Comparison of ENCODE assay signal across 24 mouse cellular contexts in genomic region chr2:76688162-76688561, GRCm38 (mm10). TPM values are rescaled to one million over a fixed set of nuclear protein-coding genes. Genes with fewer than 3 reads are reported as not detected.
DNase-seq lines count a peak whose midpoint lies in the region; ATAC-seq and TF ChIP-seq lines count a peak whose summit lies in the region.
"Had no signal": no experiment of that assay in that cellular context is flagged by ENCODE, and none has a peak within 500 bp of the region (broad histone marks: within the 10 kb centered on the region; RNA-seq: fewer than 3 reads in every experiment).

No protein-coding gene starts in this region.

- no peaks in the 10 kb centered on the region for H3K9me3 ChIP-seq in heart, embryonic 10.5 days
- no peaks in the 10 kb centered on the region for H3K9me3 ChIP-seq in liver, embryonic 12.5 days (replicated peaks)
- no peaks in the 10 kb centered on the region for H3K9me3 ChIP-seq in intestine, postnatal 0 days (ENCODE audit: control insufficient read depth)
- H3K9me3 ChIP-seq in limb, embryonic 10.5 days (replicated peaks), result no peaks in the 10 kb centered on the region
- H3K9me3 ChIP-seq: limb, embryonic 13.5 days; lung, embryonic 15.5 days; midbrain, embryonic 15.5 days had no signal

- H3K4me1 ChIP-seq in heart, embryonic 10.5 days, result peaks cover 15% of the 10 kb centered on the region
- H3K4me1 ChIP-seq in liver, embryonic 12.5 days, result peaks cover 9% of the 10 kb centered on the region; the same call in 1 of the 2 replicates
- no peaks in the 10 kb centered on the region for H3K4me1 ChIP-seq in intestine, postnatal 0 days (replicated peaks; ENCODE audit: control insufficient read depth, insufficient read depth, low read length)
- H3K4me1 ChIP-seq in limb, embryonic 10.5 days, result no peaks in the 10 kb centered on the region
- H3K4me1 ChIP-seq: limb, embryonic 13.5 days; lung, embryonic 15.5 days; midbrain, embryonic 15.5 days had no signal

- H3K9ac ChIP-seq in liver, embryonic 12.5 days, result no peak overlapping the region
- H3K9ac ChIP-seq in intestine, postnatal 0 days (ENCODE audit: low read depth, low read length), result no peak overlapping the region
- H3K9ac ChIP-seq: forebrain, postnatal 0 days; limb, embryonic 13.5 days; lung, embryonic 15.5 days; midbrain, embryonic 15.5 days had no signal

- TF ChIP-seq CTCF in intestine, postnatal 0 days (IDR thresholded peaks at IDR 0.05; ENCODE audit: low read depth), result no peak

- peaks cover 75% of the 10 kb centered on the region for H3K36me3 ChIP-seq in heart, embryonic 10.5 days
- peaks cover 87% of the 10 kb centered on the region for H3K36me3 ChIP-seq in liver, embryonic 12.5 days
- H3K36me3 ChIP-seq in intestine, postnatal 0 days (ENCODE audit: control insufficient read depth, insufficient read depth), result peaks cover 72% of the 10 kb centered on the region
- peaks cover 92% of the 10 kb centered on the region for H3K36me3 ChIP-seq in limb, embryonic 10.5 days

- H3K27me3 ChIP-seq in heart, embryonic 10.5 days (ENCODE audit: insufficient read depth, poor library complexity, severe bottlenecking), result no peaks in the 10 kb centered on the region
- H3K27me3 ChIP-seq in liver, embryonic 12.5 days (replicated peaks), result no peaks in the 10 kb centered on the region
- H3K27me3 ChIP-seq in intestine, postnatal 0 days (replicated peaks; ENCODE audit: control insufficient read depth, insufficient read depth, low read length), result no peaks in the 10 kb centered on the region
- H3K27me3 ChIP-seq in limb, embryonic 10.5 days (ENCODE audit: low read depth, poor library complexity, severe bottlenecking), result no peaks in the 10 kb centered on the region
- H3K27me3 ChIP-seq: limb, embryonic 13.5 days; lung, embryonic 15.5 days; midbrain, embryonic 15.5 days; Patski had no signal

- peak; percentile 44; the same call in 1 of the 2 replicates for ATAC-seq in liver, embryonic 12.5 days
- peak; percentile 81 for ATAC-seq in intestine, postnatal 0 days
- ATAC-seq: forebrain, postnatal 0 days; hindbrain, postnatal 0 days; midbrain, embryonic 15.5 days; Patski had no signal

- WGBS in heart, embryonic 10.5 days, result 16% methylated on average over 7 of the region's 7 CpGs
- WGBS in liver, embryonic 12.5 days (ENCODE audit: insufficient replicate concordance), result 42% methylated on average over 7 of the region's 7 CpGs
- WGBS in intestine, postnatal 0 days, result 33% methylated on average over 7 of the region's 7 CpGs
- 67% methylated on average over 7 of the region's 7 CpGs for WGBS in limb, embryonic 10.5 days

- no peak overlapping the region for H3K4me3 ChIP-seq in heart, embryonic 10.5 days
- no peak overlapping the region for H3K4me3 ChIP-seq in liver, embryonic 12.5 days
- H3K4me3 ChIP-seq in intestine, postnatal 0 days (ENCODE audit: low read depth, low read length), result no peak overlapping the region
- no peak overlapping the region for H3K4me3 ChIP-seq in limb, embryonic 10.5 days
- H3K4me3 ChIP-seq: erythroblast, embryonic 14.5 days; limb, embryonic 13.5 days; lung, embryonic 15.5 days; midbrain, embryonic 15.5 days had no signal

- H3K4me2 ChIP-seq in liver, embryonic 12.5 days, result no peak overlapping the region
- H3K4me2 ChIP-seq in intestine, postnatal 0 days (replicated peaks; ENCODE audit: low read depth), result no peak overlapping the region
- H3K4me2 ChIP-seq: limb, embryonic 13.5 days; lung, embryonic 15.5 days; midbrain, embryonic 15.5 days had no signal

- DNase-seq in heart, embryonic 10.5 days (ENCODE audit: low spot score), result peak; percentile 74
- DNase-seq in heart, postnatal 10 days, result no peak
- DNase-seq in liver, result no peak
- DNase-seq in limb, embryonic 10.5 days (ENCODE audit: low spot score), result no peak
- no peak for DNase-seq in lung, postnatal 4 days
- DNase-seq: B cell, adult 2 months; cerebellum, adult 11 months; cerebellum, postnatal 25 days; forebrain, postnatal 0 days; heart, postnatal 4 days; kidney, adult 8-10 months; kidney, postnatal 25 days; layer of hippocampus, adult 9-11 months; retina, postnatal 1 day; thymus, adult 2 months had no signal

- intact Hi-C loops in heart, postnatal 10 days (cut with DNase I), result no loop called here

- H3K27ac ChIP-seq in heart, embryonic 10.5 days, result 0 out of 2 replicates have a peak overlapping the region, but pooled peaks have one; percentile 16
- H3K27ac ChIP-seq in liver, embryonic 12.5 days, result no peak overlapping the region
- H3K27ac ChIP-seq in intestine, postnatal 0 days (ENCODE audit: low read depth, low read length), result no peak overlapping the region
- H3K27ac ChIP-seq in limb, embryonic 10.5 days, result no peak overlapping the region
- H3K27ac ChIP-seq: hindbrain, postnatal 0 days; limb, embryonic 13.5 days; lung, embryonic 15.5 days; midbrain, embryonic 15.5 days had no signal

RNA-seq across cellular contexts. Expression of gene Plekha3, which starts 13.1 kb away (rescaled TPM):
- polyA plus RNA-seq in heart, embryonic 10.5 days (2016; fragmentation: Nextera tagmentation; extraction: Ambion mirVana), result 8.9 and 11.7 TPM in 2 replicates
- 10 to 100 TPM; 21.3 to 24.3 TPM for total RNA-seq in heart, postnatal 10 days (2021)
- polyA plus RNA-seq in liver, embryonic 12.5 days (2016; fragmentation: Nextera tagmentation; extraction: Ambion mirVana), result 9.0 and 9.4 TPM in 2 replicates
- 8.3 and 8.5 TPM in 2 replicates for polyA plus RNA-seq in intestine, postnatal 0 days (2015; fragmentation: Nextera tagmentation; extraction: Ambion mirVana)
- polyA plus RNA-seq in limb, embryonic 10.5 days (2016; fragmentation: Nextera tagmentation; extraction: Ambion mirVana), result 12.4 and 12.6 TPM in 2 replicates

RNA-seq across cellular contexts. Expression of gene Fkbp7, which starts 15.2 kb away (rescaled TPM):
- 33.4 and 41.7 TPM in 2 replicates for polyA plus RNA-seq in heart, embryonic 10.5 days (2016; fragmentation: Nextera tagmentation; extraction: Ambion mirVana)
- 10 to 100 TPM; 30.3 to 33.6 TPM for total RNA-seq in heart, postnatal 10 days (2021)
- 7.6 and 8.1 TPM in 2 replicates for polyA plus RNA-seq in liver, embryonic 12.5 days (2016; fragmentation: Nextera tagmentation; extraction: Ambion mirVana)
- polyA plus RNA-seq in intestine, postnatal 0 days (2015; fragmentation: Nextera tagmentation; extraction: Ambion mirVana), result 30.0 and 30.8 TPM in 2 replicates
- polyA plus RNA-seq in limb, embryonic 10.5 days (2016; fragmentation: Nextera tagmentation; extraction: Ambion mirVana), result 22.0 and 31.4 TPM in 2 replicates

RNA-seq across cellular contexts. Expression of gene Pjvk, which starts 39.9 kb away (rescaled TPM):
- 0.11 and 0.25 TPM in 2 replicates for polyA plus RNA-seq in heart, embryonic 10.5 days (2016; fragmentation: Nextera tagmentation; extraction: Ambion mirVana)
- total RNA-seq in heart, postnatal 10 days (2021), result under 1 TPM in 1 of 2 experiments, not detected in 1; 0.45 TPM
- polyA plus RNA-seq in liver, embryonic 12.5 days (2016; fragmentation: Nextera tagmentation; extraction: Ambion mirVana), result not detected in 2 replicates
- 0.12 and 0.31 TPM in 2 replicates for polyA plus RNA-seq in intestine, postnatal 0 days (2015; fragmentation: Nextera tagmentation; extraction: Ambion mirVana)
- polyA plus RNA-seq in limb, embryonic 10.5 days (2016; fragmentation: Nextera tagmentation; extraction: Ambion mirVana), result 0.65 and 1.0 TPM in 2 replicates
- total RNA-seq: forebrain, postnatal 0 days; gastrocnemius, adult 8-10 months; heart, postnatal 4 days had no signal
- polyA plus RNA-seq: erythroblast, embryonic 14.5 days; thymus, adult 2 months had no signal

RNA-seq across cellular contexts. Expression of gene Prkra, which starts 40.3 kb away (rescaled TPM):
- polyA plus RNA-seq in heart, embryonic 10.5 days (2016; fragmentation: Nextera tagmentation; extraction: Ambion mirVana), result 37.4 and 49.9 TPM in 2 replicates
- total RNA-seq in heart, postnatal 10 days (2021), result 10 to 100 TPM; 16.4 to 18.4 TPM
- polyA plus RNA-seq in liver, embryonic 12.5 days (2016; fragmentation: Nextera tagmentation; extraction: Ambion mirVana), result 12.7 and 13.1 TPM in 2 replicates
- polyA plus RNA-seq in intestine, postnatal 0 days (2015; fragmentation: Nextera tagmentation; extraction: Ambion mirVana), result 20.0 and 20.3 TPM in 2 replicates
- polyA plus RNA-seq in limb, embryonic 10.5 days (2016; fragmentation: Nextera tagmentation; extraction: Ambion mirVana), result 76.4 and 91.0 TPM in 2 replicates
